Mouse (Mus musculus) kidney, adult 2 months (tissue): ENCODE measurements at regions not wholly inside any gene's neighbourhood (a gene's known extent, or its start where the extent isn't known, plus 50 kb on each side); places are given as distances from the start of the nearest gene placed in this dataset.

Source experiments
- CTCF ChIP-seq: fragments of 200-500 bp; conservative IDR thresholded peaks from 2 replicates; pipeline ENCODE4 v1.5.1; 2011; ENCODE audit warnings: low read depth, mild to moderate bottlenecking, control low read depth, low read length, moderate library complexity, mixed read lengths; ENCODE audit not compliant: insufficient read depth, insufficient read length
- POLR2A ChIP-seq: fragments of 200-500 bp; IDR thresholded peaks from one replicate; pipeline ENCODE4 v1.6.1; 2011; ENCODE audit warnings: low read depth, low read length, control low read depth

DNA sequence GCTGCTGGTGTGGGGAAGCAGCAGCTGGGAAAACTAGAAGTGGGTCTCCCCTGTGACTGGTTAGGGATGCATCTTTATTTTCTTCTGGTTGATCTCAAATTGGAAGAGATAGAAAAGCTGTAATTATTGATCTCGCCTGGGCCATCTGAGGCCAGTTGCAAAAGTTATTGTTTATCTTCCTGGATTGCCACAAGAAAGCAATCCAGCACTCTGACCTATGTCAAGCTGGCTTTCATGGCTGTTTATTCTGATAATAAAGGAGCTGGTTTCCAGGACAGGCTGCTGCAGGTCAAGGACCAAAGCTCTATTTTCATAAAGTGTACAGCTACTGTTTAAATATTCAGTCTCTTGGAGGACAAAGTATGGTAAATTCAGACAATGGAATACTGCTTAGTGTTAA lies 112.5 kb downstream of the Gm10604 start:
- TF ChIP-seq CTCF (no peak), POLR2A (no peak)
